Mouse (Mus musculus) MEL (cell line): ENCODE measurements at regions not wholly inside any gene's neighbourhood (a gene's known extent, or its start where the extent isn't known, plus 50 kb on each side); places are given as distances from the start of the nearest gene placed in this dataset.

Source experiments
- DNase-seq: peaks from one replicate; pipeline ENCODE4 v3.0.0; 2011; ENCODE audit warnings: low read depth, low spot score
- H3K27ac ChIP-seq: 2 replicates; pipeline ENCODE4 v1.5.1; 2012; ENCODE audit warnings: low read depth, mild to moderate bottlenecking, control low read depth, low read length, moderate library complexity; ENCODE audit not compliant: control insufficient read depth
- H3K27me3 ChIP-seq, 2 experiments: fragments of 150-350 bp in 1 of 2; sonication (generic) in 1 of 2; 2 replicates each; pipeline ENCODE4 v1.6.1; 2012; ENCODE audit warnings: low read length in 2 of 2, mild to moderate bottlenecking in 2 of 2, improper control_type of control experiment in 1 of 2, moderate library complexity in 1 of 2; ENCODE audit not compliant: insufficient read depth in 2 of 2, control insufficient read depth in 1 of 2
- H3K36me3 ChIP-seq, 2 experiments: 2 replicates each; pipeline ENCODE4 v1.6.1; 2012 to 2014; ENCODE audit warnings: low read length in 2 of 2, improper control_type of control experiment in 1 of 2, inconsistent platforms in 1 of 2, mild to moderate bottlenecking in 1 of 2; ENCODE audit not compliant: insufficient read depth in 2 of 2, control insufficient read depth in 1 of 2
- H3K4me1 ChIP-seq, 2 experiments: fragments of 150-350 bp in 1 of 2; sonication (generic) in 1 of 2; 2 replicates each; pipeline ENCODE4 v1.6.1; 2012; ENCODE audit warnings: low read length in 2 of 2, improper control_type of control experiment in 1 of 2, mild to moderate bottlenecking in 1 of 2; ENCODE audit not compliant: insufficient read depth in 2 of 2, control insufficient read depth in 1 of 2
- H3K4me3 ChIP-seq, 2 experiments: fragments of 150-350 bp in 1 of 2; sonication (generic) in 1 of 2; 2 replicates each; pipeline ENCODE4 v1.5.1; 2012; ENCODE audit warnings: low read depth in 2 of 2, low read length in 2 of 2, mild to moderate bottlenecking in 2 of 2, moderate library complexity in 2 of 2, control low read depth in 1 of 2, improper control_type of control experiment in 1 of 2; ENCODE audit not compliant: control insufficient read depth in 1 of 2, insufficient read depth in 1 of 2
- H3K79me2 ChIP-seq: 2 replicates; pipeline ENCODE4 v1.6.1; 2012; ENCODE audit warnings: mild to moderate bottlenecking, low read length, moderate library complexity; ENCODE audit not compliant: control insufficient read depth, poor library complexity, insufficient read depth
- H3K9ac ChIP-seq: 2 replicates; pipeline ENCODE4 v1.6.1; 2012; ENCODE audit warnings: low read depth, mild to moderate bottlenecking, control low read depth, low read length, moderate library complexity; ENCODE audit not compliant: control insufficient read depth, poor library complexity, severe bottlenecking
- H3K9me3 ChIP-seq: fragments of 150-350 bp; sonication (generic); replicated peaks from 2 replicates; pipeline ENCODE4 v1.6.1; 2012; ENCODE audit warnings: mild to moderate bottlenecking, low read length, improper control_type of control experiment, moderate library complexity; ENCODE audit not compliant: insufficient read depth
- BHLHE40 ChIP-seq: IDR thresholded peaks from 2 replicates; pipeline ENCODE4 v1.6.1; 2012; ENCODE audit warnings: low read depth, mild to moderate bottlenecking, inconsistent platforms, low read length, improper control_type of control experiment, borderline replicate concordance
- CHD1 ChIP-seq: IDR thresholded peaks from 2 replicates; pipeline ENCODE4 v1.6.1; 2012; ENCODE audit warnings: low read depth, mild to moderate bottlenecking, inconsistent platforms, low read length, improper control_type of control experiment
- CTCF ChIP-seq, 3 experiments: IDR thresholded peaks in 2 of 3; conservative IDR thresholded peaks in 1 of 3; 2 replicates each; pipeline ENCODE4 v1.5.1; 2011 to 2012; ENCODE audit warnings: low read length in 3 of 3, low read depth in 2 of 3, mild to moderate bottlenecking in 2 of 3, improper control_type of control experiment in 1 of 3, inconsistent platforms in 1 of 3, mixed read lengths in 1 of 3, moderate library complexity in 1 of 3; ENCODE audit not compliant: control insufficient read depth in 1 of 3, insufficient read depth in 1 of 3, poor library complexity in 1 of 3, severe bottlenecking in 1 of 3
- E2F4 ChIP-seq: IDR thresholded peaks from 2 replicates; pipeline ENCODE4 v1.6.1; 2011; ENCODE audit warnings: low read depth, low read length, improper control_type of control experiment, borderline replicate concordance
- EP300 ChIP-seq, 2 experiments: IDR thresholded peaks; 2 replicates each; pipeline ENCODE4 v1.6.1; 2011; ENCODE audit warnings: improper control_type of control experiment in 2 of 2, low read length in 2 of 2, low read depth in 1 of 2, mild to moderate bottlenecking in 1 of 2
- ETS1 ChIP-seq: IDR thresholded peaks from 2 replicates; pipeline ENCODE4 v1.6.1; 2012; ENCODE audit warnings: low read depth, mild to moderate bottlenecking, inconsistent platforms, low read length, improper control_type of control experiment, moderate library complexity
- GABPA ChIP-seq: IDR thresholded peaks from 2 replicates; pipeline ENCODE4 v1.6.1; 2012; ENCODE audit warnings: low read depth, mild to moderate bottlenecking, inconsistent platforms, low read length, improper control_type of control experiment, moderate library complexity
- GATA1 ChIP-seq: IDR thresholded peaks from 2 replicates; pipeline ENCODE4 v1.6.1; 2011; ENCODE audit warnings: low read depth, low read length, improper control_type of control experiment
- JUND ChIP-seq: IDR thresholded peaks from 2 replicates; pipeline ENCODE4 v1.6.1; 2011; ENCODE audit warnings: low read depth, mild to moderate bottlenecking, improper control_type of control experiment, low read length
- KAT2A ChIP-seq: conservative IDR thresholded peaks from 2 replicates; pipeline ENCODE4 v1.6.1; 2012; ENCODE audit warnings: low read depth, low read length, improper control_type of control experiment, inconsistent platforms
- MAFK ChIP-seq: IDR thresholded peaks from 2 replicates; pipeline ENCODE4 v1.6.1; 2011; ENCODE audit warnings: low read depth, mild to moderate bottlenecking, low read length, improper control_type of control experiment, borderline replicate concordance
- MAZ ChIP-seq: IDR thresholded peaks from 2 replicates; pipeline ENCODE4 v1.6.1; 2012; ENCODE audit warnings: low read depth, mild to moderate bottlenecking, inconsistent platforms, low read length, improper control_type of control experiment
- MXI1 ChIP-seq: IDR thresholded peaks from 2 replicates; pipeline ENCODE4 v1.6.1; 2011; ENCODE audit warnings: mild to moderate bottlenecking, low read depth, low read length, improper control_type of control experiment
- MYB ChIP-seq: IDR thresholded peaks from 2 replicates; pipeline ENCODE4 v1.6.1; 2011; ENCODE audit warnings: mild to moderate bottlenecking, low read depth, low read length, improper control_type of control experiment
- MYC ChIP-seq: IDR thresholded peaks from 2 replicates; pipeline ENCODE4 v1.6.1; 2011; ENCODE audit warnings: low read depth, mild to moderate bottlenecking, low read length, improper control_type of control experiment, moderate library complexity
- NELFE ChIP-seq: IDR thresholded peaks from 2 replicates; pipeline ENCODE4 v1.6.1; 2011; ENCODE audit warnings: low read depth, low read length, improper control_type of control experiment
- POLR2AphosphoS2 ChIP-seq: IDR thresholded peaks from 2 replicates; pipeline ENCODE4 v1.6.1; 2011; ENCODE audit warnings: low read length, improper control_type of control experiment
- RCOR1 ChIP-seq: IDR thresholded peaks from 2 replicates; pipeline ENCODE4 v1.6.1; 2012; ENCODE audit warnings: low read depth, mild to moderate bottlenecking, inconsistent platforms, low read length, improper control_type of control experiment
- SIN3A ChIP-seq: IDR thresholded peaks from 2 replicates; pipeline ENCODE4 v1.6.1; 2012; ENCODE audit warnings: low read length, improper control_type of control experiment, inconsistent platforms
- TBP ChIP-seq: IDR thresholded peaks from 2 replicates; pipeline ENCODE4 v1.8.0; 2011; ENCODE audit warnings: low read depth, low read length, improper control_type of control experiment
- TCF12 ChIP-seq: IDR thresholded peaks from 2 replicates; pipeline ENCODE4 v1.6.1; 2014; ENCODE audit warnings: low read depth, mild to moderate bottlenecking, inconsistent platforms, low read length, improper control_type of control experiment, moderate library complexity
- ZC3H11A ChIP-seq: IDR thresholded peaks from 2 replicates; pipeline ENCODE4 v1.6.1; 2012; ENCODE audit warnings: low read depth, mild to moderate bottlenecking, inconsistent platforms, low read length, improper control_type of control experiment
- ZKSCAN1 ChIP-seq: IDR thresholded peaks from 2 replicates; pipeline ENCODE4 v1.6.1; 2012; ENCODE audit warnings: low read depth, mild to moderate bottlenecking, inconsistent platforms, low read length, improper control_type of control experiment, moderate library complexity
- ZNF384 ChIP-seq: IDR thresholded peaks from 2 replicates; pipeline ENCODE4 v1.6.1; 2012; ENCODE audit warnings: low read depth, mild to moderate bottlenecking, inconsistent platforms, low read length, improper control_type of control experiment

- no peaks in the 10 kb centered on the region for H3K79me2 ChIP-seq
- peak; percentile 29 for DNase-seq
Observed at GRCm38 (mm10) chr10:47501288-47501687, 1923.7 kb downstream of the Hace1 start.

GRCm38 (mm10) chr10:47509190-47509589, 1931.6 kb downstream of the Hace1 start:
- H3K36me3 ChIP-seq: peaks cover 0 to 4% of the 10 kb centered on the region in 2 experiments; a peak in 1 of 4 replicates

More at GRCm38 (mm10) chr10:47501288-47501687, 1923.7 kb downstream of the Hace1 start:
- Histone ChIP-seq H3K4me3 (no peak overlapping the region), H3K9me3 (no peaks in the 10 kb centered on the region), H3K9ac (no peak overlapping the region), H3K36me3 (peaks cover 0 to 2% of the 10 kb centered on the region in 2 experiments; a peak in 2 of 4 replicates), H3K27me3 (no peaks in the 10 kb centered on the region; a peak in 1 of 4 replicates), H3K4me1 (peaks cover 0 to 7% of the 10 kb centered on the region in 2 experiments; a peak in 2 of 4 replicates), H3K27ac (no peak overlapping the region)
- TF ChIP-seq EP300 (IDR thresholded peaks at IDR 0.05; ENCODE audit: low read depth in 1 of 2, low read length in 2 of 2) (peak; percentile 76 to 79), MYC (no peak), BHLHE40 (peak; percentile 20; the same call in 1 of the 2 replicates), ETS1 (peak; percentile 49; the same call in 1 of the 2 replicates), RCOR1 (peak; percentile 60), POLR2AphosphoS2 (no peak), TBP (no peak), TCF12 (peak; percentile 80), SIN3A (0 out of 2 replicates have a peak, but pooled peaks have one; percentile 25), GATA1 (peak; percentile 82)

More at GRCm38 (mm10) chr10:47509190-47509589, 1931.6 kb downstream of the Hace1 start:
- H3K79me2 ChIP-seq: no peaks in the 10 kb centered on the region
- TF ChIP-seq GATA1 (no peak), EP300 (IDR thresholded peaks at IDR 0.05; ENCODE audit: low read depth in 1 of 2, low read length in 2 of 2) (no peak), MXI1 (no peak), ZC3H11A (no peak), CTCF (IDR thresholded peaks at IDR 0.05 in 2 of 3, conservative IDR thresholded peaks at IDR 0.05 in 1 of 3; ENCODE audit: control insufficient read depth in 1 of 3, insufficient read depth in 1 of 3, low read depth in 2 of 3, low read length in 3 of 3, poor library complexity in 1 of 3, severe bottlenecking in 1 of 3) (no peak), RCOR1 (no peak), TCF12 (no peak), MAFK (no peak), CHD1 (no peak), NELFE (no peak), MAZ (no peak), GABPA (no peak), KAT2A (no peak), MYB (no peak), E2F4 (no peak), ZNF384 (no peak), ZKSCAN1 (no peak), JUND (no peak)
- TF ChIP-seq, all 39 proteins: peak for 0
- no peak overlapping the region for H3K9ac ChIP-seq
- H3K9me3 ChIP-seq: no peaks in the 10 kb centered on the region
- H3K4me1 ChIP-seq: peaks cover 0 to 7% of the 10 kb centered on the region in 2 experiments; a peak in 2 of 4 replicates
- DNase-seq: no peak
- no peak overlapping the region for H3K4me3 ChIP-seq
- H3K27me3 ChIP-seq: no peaks in the 10 kb centered on the region
- no peak overlapping the region for H3K27ac ChIP-seq
